Mouse (Mus musculus) embryonic facial prominence, embryonic 15.5 days (tissue): ENCODE data around the gene Hfe. TPM values are rescaled to one million over a fixed set of nuclear protein-coding genes. Genes with fewer than 3 reads are reported as not detected.
A peak's percentile ranks its signal among the peaks of the same experiment; 100 is the strongest.
"Not testable (repeated sequence)": the region's sequence is repeated elsewhere in the genome, so short reads cannot be mapped to it uniquely, and the experiment has no call there.

Experiments used
- ATAC-seq: fragments of 200-750 bp; cut with Nextera tagmentation; 2 replicates; pipeline ENCODE4 v1.8.0; 2017; ENCODE audit warnings: low read depth, moderate TSS enrichment; ENCODE audit not compliant: insufficient number of reproducible peaks, low FRiP score, low TSS enrichment
- H3K27ac ChIP-seq: fragments of 300-500 bp; sonication (generic); replicated peaks from 2 replicates; pipeline ENCODE4 v1.5.1; 2015; ENCODE audit warnings: mild to moderate bottlenecking, inconsistent platforms
- H3K27me3 ChIP-seq: fragments of 300-500 bp; sonication (generic); 2 replicates; pipeline ENCODE4 v1.6.1; 2015; ENCODE audit warnings: inconsistent platforms
- H3K36me3 ChIP-seq: fragments of 300-500 bp; sonication (generic); 2 replicates; pipeline ENCODE4 v1.6.1; 2015; ENCODE audit warnings: mild to moderate bottlenecking, inconsistent platforms
- H3K4me1 ChIP-seq: fragments of 300-500 bp; sonication (generic); 2 replicates; pipeline ENCODE4 v1.6.1; 2015; ENCODE audit warnings: inconsistent platforms
- H3K4me2 ChIP-seq: fragments of 300-500 bp; sonication (generic); replicated peaks from 2 replicates; pipeline ENCODE4 v1.6.1; 2015; ENCODE audit warnings: mild to moderate bottlenecking, inconsistent platforms
- H3K4me3 ChIP-seq: fragments of 300-500 bp; sonication (generic); replicated peaks from 2 replicates; pipeline ENCODE4 v1.5.1; 2015; ENCODE audit warnings: mild to moderate bottlenecking, inconsistent platforms
- H3K9ac ChIP-seq: fragments of 300-500 bp; sonication (generic); 2 replicates; pipeline ENCODE4 v1.6.1; 2015; ENCODE audit warnings: inconsistent platforms
- H3K9me3 ChIP-seq: fragments of 300-500 bp; sonication (generic); replicated peaks from 2 replicates; pipeline ENCODE4 v1.6.1; 2016; ENCODE audit warnings: inconsistent platforms
- WGBS: fragments of 180-500 bp; shearing (Covaris S2); methylation state at CpG from one replicate; pipeline ENCODE4 v1.1.7; 2015; 5-methylcytosine and 5-hydroxymethylcytosine counted together
- polyA plus RNA-seq: library from polyadenylated mRNA; unstranded; fragments of >200 nt; fragmentation: Nextera tagmentation; extraction: Ambion mirVana; gene quantifications from 2 replicates; pipeline ENCODE4 v1.2.1, GENCODE M21; 2015

Hfe gene
- polyA plus RNA-seq = 8.7 and 13.0 TPM in 2 replicates

DNA sequence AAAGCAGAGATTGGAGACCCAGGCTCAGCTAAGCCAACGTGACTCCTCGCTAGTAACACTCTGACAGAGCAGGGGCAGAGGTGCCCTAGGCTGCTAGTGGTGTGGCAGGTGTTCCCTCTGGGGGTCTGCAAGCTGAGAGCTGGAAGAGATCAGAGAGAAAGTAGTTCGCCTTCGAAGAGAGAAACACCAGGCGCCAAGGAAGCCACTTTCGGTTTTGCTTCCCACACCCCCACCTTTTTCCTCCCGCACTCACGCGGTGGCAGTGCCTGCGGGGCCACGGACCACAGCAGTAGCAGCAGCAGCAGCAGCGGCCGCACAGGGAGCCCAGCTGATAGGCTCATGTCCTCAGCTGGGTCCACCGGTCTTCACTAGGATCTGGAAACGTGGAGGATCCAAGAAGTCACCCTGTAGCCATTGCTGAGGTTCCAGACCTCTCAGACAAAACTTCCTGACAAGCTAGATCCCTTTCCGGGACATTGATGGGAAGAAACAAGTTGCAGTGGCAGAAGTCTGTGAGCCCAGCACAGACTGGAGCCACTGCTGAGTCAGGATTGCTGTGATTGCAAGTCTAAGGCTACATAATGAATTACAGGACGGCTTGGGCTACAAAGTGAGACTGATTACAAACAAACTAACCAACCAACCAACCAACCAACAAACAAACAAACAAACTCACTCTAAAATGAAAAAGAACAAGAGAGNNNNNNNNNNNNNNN, at the start of gene Hfe:
TSS of gene Hfe (minus strand) at position 481 of the 716 bp plus-strand sequence.
- H3K9ac ChIP-seq = peak within 1 kb of the TSS; percentile 33
- H3K4me3 ChIP-seq = peak within 1 kb of the TSS; percentile 47
- H3K36me3 ChIP-seq = no peaks in the 10 kb centered on the region
- 3% methylated on average over 17 of the region's 17 CpGs for WGBS
- no peaks in the 10 kb centered on the region for H3K9me3 ChIP-seq
- H3K4me1 ChIP-seq = peaks cover 11% of the 10 kb centered on the region; the same call in 1 of the 2 replicates
- no peak within 1 kb of the TSS for H3K27ac ChIP-seq
- ATAC-seq = no peak
- H3K27me3 ChIP-seq = no peaks in the 10 kb centered on the region
- H3K4me2 ChIP-seq = peak within 1 kb of the TSS; percentile 76

DNA sequence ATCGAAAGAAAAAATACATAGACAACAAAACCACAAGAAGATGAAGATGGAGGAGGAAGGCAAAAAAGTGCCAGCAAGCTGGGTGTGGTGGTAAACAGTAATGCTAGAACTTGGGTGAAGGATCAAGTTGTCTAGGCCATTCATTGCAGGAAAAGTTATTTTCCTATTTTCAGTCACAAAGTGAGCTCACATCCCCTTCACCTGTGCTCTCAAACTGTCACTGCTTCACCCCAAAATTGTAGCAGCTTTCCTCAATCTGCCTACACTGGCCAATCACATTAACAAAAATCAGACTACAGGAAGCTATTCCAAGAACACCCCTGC, 49.2 kb upstream of the Hfe start:
- Histone ChIP-seq H3K4me1 (peaks cover 36% of the 10 kb centered on the region), H3K4me2 (peak overlapping the region; percentile 84), H3K27me3 (no peaks in the 10 kb centered on the region), H3K27ac (peak overlapping the region; percentile 96), H3K9ac (no peak overlapping the region), H3K36me3 (no peaks in the 10 kb centered on the region), H3K9me3 (no peaks in the 10 kb centered on the region), H3K4me3 (peak overlapping the region; percentile 58)
- no peak for ATAC-seq
- WGBS = 73% methylated on average over 1 of the region's 1 CpGs

DNA sequence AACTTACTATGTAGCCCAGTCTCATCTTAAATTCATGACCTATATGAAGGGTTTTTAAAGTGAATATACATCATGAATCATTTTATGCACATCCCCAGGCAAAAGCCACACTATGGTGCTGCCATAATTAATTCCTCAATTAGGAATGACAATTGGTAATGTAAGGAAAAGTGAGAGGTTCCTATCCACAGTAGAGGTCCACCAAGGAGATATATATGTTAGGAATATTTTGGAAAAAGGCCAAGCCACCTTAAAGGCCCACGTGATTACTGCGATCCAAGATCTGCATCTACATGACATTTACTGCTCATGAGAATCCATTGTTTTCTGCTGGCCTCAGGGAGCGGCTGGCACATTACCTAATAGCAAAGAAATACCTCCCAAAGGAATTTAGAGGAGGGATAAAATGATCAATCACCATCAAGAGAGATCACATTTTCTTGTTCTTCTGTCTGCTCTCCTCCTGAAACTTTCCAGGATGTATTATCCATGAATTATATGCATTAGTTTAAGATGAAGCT, 48.7 kb upstream of the Hfe start:
- ATAC-seq = no peak
- no peak overlapping the region for H3K27ac ChIP-seq
- no peaks in the 10 kb centered on the region for H3K9me3 ChIP-seq
- H3K4me2 ChIP-seq = no peak overlapping the region
- WGBS = 73% methylated on average over 3 of the region's 3 CpGs
- H3K9ac ChIP-seq = no peak overlapping the region
- H3K4me3 ChIP-seq = no peak overlapping the region
- H3K27me3 ChIP-seq = no peaks in the 10 kb centered on the region
- no peaks in the 10 kb centered on the region for H3K36me3 ChIP-seq
- H3K4me1 ChIP-seq = peaks cover 30% of the 10 kb centered on the region

DNA sequence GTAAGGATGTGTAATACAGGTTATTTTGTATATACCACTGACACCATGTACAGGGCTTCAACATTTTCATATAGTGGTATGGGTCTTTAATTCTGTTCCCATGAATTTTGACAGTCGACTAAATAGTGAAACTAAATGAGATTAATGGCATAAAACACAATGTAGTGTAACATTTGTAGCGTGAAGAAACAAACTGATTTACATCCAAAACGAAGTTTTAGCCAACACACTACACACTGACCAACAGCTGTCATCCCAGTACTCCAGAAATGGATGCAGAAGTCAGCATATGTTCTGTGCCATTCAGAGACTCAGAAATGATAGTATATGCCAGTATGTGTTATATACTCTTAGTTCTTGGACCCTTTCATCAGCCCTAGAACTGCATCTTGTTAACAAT, 47.3 kb upstream of the Hfe start:
- peak overlapping the region; percentile 60; the same call in 1 of the 2 replicates for H3K4me2 ChIP-seq
- no peak overlapping the region for H3K27ac ChIP-seq
- no peaks in the 10 kb centered on the region for H3K27me3 ChIP-seq
- H3K4me1 ChIP-seq = peaks cover 19% of the 10 kb centered on the region; the same call in 1 of the 2 replicates
- ATAC-seq = no peak
- WGBS = 51% methylated on average over 3 of the region's 3 CpGs
- H3K4me3 ChIP-seq = peak overlapping the region; percentile 41; the same call in 1 of the 2 replicates
- H3K9ac ChIP-seq = no peak overlapping the region
- H3K9me3 ChIP-seq = no peaks in the 10 kb centered on the region
- no peaks in the 10 kb centered on the region for H3K36me3 ChIP-seq

DNA sequence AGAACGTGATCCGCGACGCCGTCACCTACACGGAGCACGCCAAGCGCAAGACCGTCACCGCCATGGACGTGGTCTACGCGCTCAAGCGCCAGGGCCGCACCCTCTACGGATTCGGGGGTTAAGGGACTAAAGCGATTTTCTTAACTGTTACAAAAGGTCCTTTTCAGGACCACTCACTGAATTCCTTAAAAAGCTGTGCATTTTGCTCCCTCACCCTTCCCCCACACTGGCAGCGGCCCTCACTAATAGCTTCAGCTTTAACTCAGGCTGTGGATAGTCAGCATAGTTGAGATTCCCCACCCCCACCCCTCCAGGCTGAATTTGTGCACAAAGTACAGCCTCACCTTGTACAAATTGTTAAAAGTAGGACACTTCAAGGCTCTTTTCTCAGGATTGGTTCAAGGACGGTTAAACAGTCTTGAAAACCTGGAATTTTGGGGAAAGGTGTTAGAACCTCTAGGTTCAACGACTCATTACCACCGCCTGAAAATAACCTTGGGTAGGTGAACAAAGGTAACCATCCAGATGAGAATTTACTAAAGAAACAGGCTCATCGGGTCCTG, 46.6 kb upstream of the Hfe start:
- H3K9me3 ChIP-seq = no peaks in the 10 kb centered on the region
- H3K27me3 ChIP-seq = no peaks in the 10 kb centered on the region
- 0 out of 2 replicates have a peak overlapping the region, but pooled peaks have one; percentile 23 for H3K9ac ChIP-seq
- H3K4me1 ChIP-seq = peaks cover 23% of the 10 kb centered on the region; the same call in 1 of the 2 replicates
- peak overlapping the region; percentile 41 for H3K4me3 ChIP-seq
- no peak for ATAC-seq
- peak overlapping the region; percentile 92 for H3K27ac ChIP-seq
- no peaks in the 10 kb centered on the region for H3K36me3 ChIP-seq
- H3K4me2 ChIP-seq = peak overlapping the region; percentile 60
- 2% methylated on average over 16 of the region's 23 CpGs for WGBS

DNA sequence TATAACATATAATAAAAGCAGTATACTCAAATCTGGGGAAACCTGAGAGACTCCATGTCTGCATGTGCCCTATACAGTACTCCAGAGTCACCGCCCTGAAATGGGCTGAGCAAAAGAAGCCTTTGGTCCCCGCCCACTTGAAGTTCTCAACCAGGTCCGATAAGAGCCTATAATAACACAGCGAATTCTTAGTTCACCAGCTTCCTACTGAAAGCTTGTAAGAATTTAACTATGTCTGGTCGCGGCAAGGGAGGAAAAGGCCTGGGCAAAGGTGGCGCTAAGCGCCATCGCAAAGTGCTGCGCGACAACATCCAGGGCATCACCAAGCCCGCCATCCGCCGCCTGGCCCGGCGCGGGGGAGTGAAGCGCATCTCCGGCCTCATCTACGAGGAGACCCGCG, 46.1 kb upstream of the Hfe start, which contains the start of gene Hist1h4b:
TSS of gene Hist1h4b (plus strand) at position 224 of the 400 bp plus-strand sequence.
- peak within 1 kb of the TSS; percentile 41 for H3K4me3 ChIP-seq
- WGBS = under 1% methylated on average over 19 of the region's 22 CpGs
- ATAC-seq = peak; percentile 82
- H3K4me2 ChIP-seq = peak within 1 kb of the TSS; percentile 60
- H3K4me1 ChIP-seq = peaks cover 23% of the 10 kb centered on the region; the same call in 1 of the 2 replicates
- peak within 1 kb of the TSS; percentile 92 for H3K27ac ChIP-seq
- 0 out of 2 replicates have a peak within 1 kb of the TSS, but pooled peaks have one; percentile 23 for H3K9ac ChIP-seq
- H3K27me3 ChIP-seq = no peaks in the 10 kb centered on the region
- no peaks in the 10 kb centered on the region for H3K9me3 ChIP-seq
- no peaks in the 10 kb centered on the region for H3K36me3 ChIP-seq

DNA sequence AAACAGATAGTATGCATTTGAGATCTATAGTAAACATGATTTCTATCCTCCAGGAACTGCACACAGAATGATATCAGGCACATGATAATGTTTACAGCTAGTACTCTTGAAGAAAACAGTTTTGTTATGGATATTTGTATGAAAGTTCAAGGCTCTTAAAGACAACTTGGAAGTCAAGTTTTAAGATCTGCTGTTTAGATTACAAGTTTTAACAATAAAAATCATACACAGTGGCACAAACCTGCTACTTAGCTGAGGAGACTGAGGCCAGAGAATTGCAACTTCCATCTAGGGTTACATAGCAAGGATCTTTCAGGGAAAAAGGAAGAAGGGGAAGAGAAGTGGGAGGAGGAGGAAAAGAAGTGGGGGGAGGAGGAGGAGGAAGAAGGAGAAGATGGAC, 44.3 kb upstream of the Hfe start:
- H3K4me1 ChIP-seq = peaks cover 12% of the 10 kb centered on the region; the same call in 1 of the 2 replicates
- no peak overlapping the region for H3K4me3 ChIP-seq
- H3K9me3 ChIP-seq = no peaks in the 10 kb centered on the region
- no peak overlapping the region for H3K27ac ChIP-seq
- no peak overlapping the region for H3K4me2 ChIP-seq
- H3K27me3 ChIP-seq = no peaks in the 10 kb centered on the region
- no peaks in the 10 kb centered on the region for H3K36me3 ChIP-seq
- ATAC-seq = no peak
- no peak overlapping the region for H3K9ac ChIP-seq

DNA sequence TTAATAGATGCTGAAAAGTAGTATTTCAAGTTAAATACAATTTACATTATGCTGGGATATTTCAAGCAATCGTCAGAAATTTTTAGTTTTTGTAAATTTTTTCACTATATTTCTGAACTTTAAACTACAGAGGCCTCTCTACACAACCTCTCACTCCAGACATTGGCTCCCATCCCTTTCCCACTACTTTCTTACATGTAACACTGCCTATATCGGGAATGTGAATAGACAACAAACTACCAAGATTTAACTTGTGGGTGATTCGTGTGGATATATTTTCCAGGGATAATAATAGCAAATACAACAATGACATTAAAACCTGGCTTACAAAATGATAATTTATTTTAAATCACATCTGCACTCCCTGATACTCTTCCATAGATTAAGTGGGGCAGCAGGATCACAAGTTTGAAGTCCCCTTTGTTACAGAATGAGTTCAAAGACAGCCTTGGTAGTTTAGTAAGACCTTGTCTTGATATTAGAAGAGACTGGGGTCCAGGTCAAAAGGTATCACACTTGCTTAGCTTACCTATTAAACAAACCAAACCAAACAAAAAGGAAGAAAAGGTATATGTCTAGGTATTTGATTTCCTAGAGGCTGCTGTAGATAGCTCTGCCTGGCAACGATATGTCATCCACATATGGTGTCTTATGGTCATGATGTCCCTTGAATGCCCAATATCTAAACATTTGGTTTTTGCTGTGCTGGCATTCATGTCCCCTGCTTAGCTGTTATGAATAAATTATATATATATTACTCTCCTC, 42.8 kb upstream of the Hfe start:
- H3K9me3 ChIP-seq = no peaks in the 10 kb centered on the region
- WGBS = 45% methylated on average over 4 of the region's 4 CpGs
- no peaks in the 10 kb centered on the region for H3K36me3 ChIP-seq
- peak overlapping the region; percentile 31; the same call in 1 of the 2 replicates for H3K27ac ChIP-seq
- peaks cover 12% of the 10 kb centered on the region; the same call in 1 of the 2 replicates for H3K4me1 ChIP-seq
- peak overlapping the region; percentile 51; the same call in 1 of the 2 replicates for H3K4me2 ChIP-seq
- ATAC-seq = no peak
- peak overlapping the region; percentile 32; the same call in 1 of the 2 replicates for H3K4me3 ChIP-seq
- no peaks in the 10 kb centered on the region for H3K27me3 ChIP-seq
- H3K9ac ChIP-seq = no peak overlapping the region

DNA sequence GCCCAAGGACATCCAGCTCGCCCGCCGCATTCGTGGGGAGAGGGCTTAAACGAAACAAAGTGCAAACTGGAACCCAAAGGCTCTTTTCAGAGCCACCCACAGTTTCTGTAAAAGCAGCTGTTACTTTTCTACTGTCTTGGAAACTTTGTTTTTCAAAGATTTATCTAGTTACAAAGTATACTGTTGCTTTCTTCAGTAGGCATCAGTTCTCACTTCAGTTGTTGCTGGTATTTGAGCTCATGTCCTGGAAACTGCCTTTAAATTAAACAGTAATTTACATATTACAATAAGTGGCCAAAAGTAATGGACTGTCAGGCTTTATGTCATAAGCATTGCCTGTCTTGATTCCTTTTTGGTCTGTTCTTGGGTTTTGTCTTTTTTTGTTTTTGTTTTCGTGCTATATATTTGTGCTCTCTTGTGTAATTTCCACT, 42.1 kb upstream of the Hfe start:
- peak overlapping the region; percentile 32 for H3K4me3 ChIP-seq
- H3K9me3 ChIP-seq = no peaks in the 10 kb centered on the region
- ATAC-seq = no peak
- H3K27me3 ChIP-seq = no peaks in the 10 kb centered on the region
- no peaks in the 10 kb centered on the region for H3K36me3 ChIP-seq
- no peak overlapping the region for H3K9ac ChIP-seq
- H3K4me2 ChIP-seq = peak overlapping the region; percentile 51
- WGBS = 2% methylated on average over 6 of the region's 6 CpGs
- H3K4me1 ChIP-seq = peaks cover 20% of the 10 kb centered on the region
- peak overlapping the region; percentile 40 for H3K27ac ChIP-seq

DNA sequence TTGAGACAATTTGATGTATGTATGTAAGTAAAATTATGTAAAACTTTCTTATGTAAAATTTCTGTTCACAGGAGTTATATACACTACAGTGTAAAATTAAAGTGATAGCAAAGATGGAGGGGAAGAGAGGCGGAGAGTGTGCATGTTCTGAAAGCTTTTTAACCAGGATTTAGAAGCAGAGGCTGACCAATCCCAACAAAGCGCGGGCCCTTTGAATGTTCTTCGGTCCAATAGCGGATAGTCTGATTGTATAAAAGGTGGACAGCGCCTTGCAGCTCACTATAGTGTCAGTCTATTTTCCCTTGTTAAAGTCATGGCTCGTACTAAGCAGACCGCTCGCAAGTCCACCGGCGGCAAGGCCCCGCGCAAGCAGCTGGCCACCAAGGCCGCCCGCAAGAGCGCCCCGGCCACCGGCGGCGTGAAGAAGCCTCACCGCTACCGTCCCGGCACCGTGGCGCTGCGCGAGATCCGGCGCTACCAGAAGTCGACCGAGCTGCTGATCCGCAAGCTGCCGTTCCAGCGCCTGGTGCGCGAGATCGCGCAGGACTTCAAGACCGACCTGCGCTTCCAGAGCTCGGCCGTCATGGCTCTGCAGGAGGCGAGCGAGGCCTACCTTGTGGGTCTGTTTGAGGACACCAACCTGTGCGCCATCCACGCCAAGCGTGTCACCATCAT, 41.5 kb upstream of the Hfe start, which contains the start of gene Hist1h3b:
TSS of gene Hist1h3b (plus strand) at position 201 of the 675 bp plus-strand sequence.
- H3K9ac ChIP-seq, H3K27me3 ChIP-seq, H3K9me3 ChIP-seq, H3K36me3 ChIP-seq: not testable (repeated sequence)
- under 1% methylated on average over 18 of the region's 47 CpGs for WGBS
- Histone ChIP-seq H3K4me2 (peak within 1 kb of the TSS; percentile 67), H3K4me3 (peak within 1 kb of the TSS; percentile 45), H3K27ac (peak within 1 kb of the TSS; percentile 94), H3K4me1 (peaks cover 20% of the 10 kb centered on the region)
- peak; percentile 84 for ATAC-seq
